Mouse (Mus musculus) heart, embryonic 11.5 days (tissue): Measurements from ENCODE around the gene D130043K22Rik. TPM values are rescaled to one million over a fixed set of nuclear protein-coding genes. Genes with fewer than 3 reads are reported as not detected.

Experiments used
- ATAC-seq: fragments of 200-750 bp; cut with Nextera tagmentation; replicated peaks from 2 replicates; pipeline ENCODE4 v1.8.0; 2017; ENCODE audit warnings: moderate library complexity; ENCODE audit not compliant: insufficient number of reproducible peaks, low FRiP score, low TSS enrichment
- H3K27ac ChIP-seq: fragments of 300-500 bp; sonication (generic); 2 replicates; pipeline ENCODE4 v1.5.1; 2014; ENCODE audit warnings: mild to moderate bottlenecking, low read depth, low read length
- H3K27me3 ChIP-seq: fragments of 300-500 bp; sonication (generic); 2 replicates; pipeline ENCODE4 v1.6.1; 2014; ENCODE audit warnings: mild to moderate bottlenecking, low read length, mixed read lengths; ENCODE audit not compliant: control insufficient read depth, insufficient read depth
- H3K36me3 ChIP-seq: fragments of 300-500 bp; sonication (generic); 2 replicates; pipeline ENCODE4 v1.6.1; 2014; ENCODE audit warnings: mild to moderate bottlenecking, low read length, moderate library complexity, mixed read lengths; ENCODE audit not compliant: control insufficient read depth, insufficient read depth
- H3K4me1 ChIP-seq: fragments of 300-500 bp; sonication (generic); 2 replicates; pipeline ENCODE4 v1.6.1; 2014; ENCODE audit warnings: low read length; ENCODE audit not compliant: control insufficient read depth, insufficient read depth
- H3K4me2 ChIP-seq: fragments of 300-500 bp; sonication (generic); 2 replicates; pipeline ENCODE4 v1.6.1; 2014; ENCODE audit warnings: mild to moderate bottlenecking, moderate library complexity
- H3K4me3 ChIP-seq: fragments of 300-500 bp; sonication (generic); 2 replicates; pipeline ENCODE4 v1.5.1; 2014; ENCODE audit warnings: low read depth, low read length
- H3K9ac ChIP-seq: fragments of 300-500 bp; sonication (generic); 2 replicates; pipeline ENCODE4 v1.6.1; 2014; ENCODE audit warnings: mild to moderate bottlenecking, low read depth, low read length, moderate library complexity
- H3K9me3 ChIP-seq: fragments of 300-500 bp; sonication (generic); replicated peaks from 2 replicates; pipeline ENCODE4 v1.6.1; 2016; ENCODE audit warnings: low read length; ENCODE audit not compliant: control insufficient read depth
- WGBS: fragments of 180-500 bp; shearing (Covaris S2); extraction: QIAGEN DNeasy Blood & Tissue Kit; methylation state at CpG from one replicate; pipeline ENCODE4 v1.1.7; 2014; ENCODE audit not compliant: insufficient replicate concordance; 5-methylcytosine and 5-hydroxymethylcytosine counted together
- polyA plus RNA-seq: library from polyadenylated mRNA; unstranded; fragments of >200 nt; fragmentation: Nextera tagmentation; extraction: Ambion mirVana; gene quantifications from 2 replicates; pipeline ENCODE4 v1.2.1, GENCODE M21; 2014

D130043K22Rik gene
- polyA plus RNA-seq, 1 experiment from 2014 or later: not detected

- Histone ChIP-seq H3K36me3 (no peaks in the 10 kb centered on the region; the same call in 1 of the 2 replicates), H3K9ac (no peak overlapping the region), H3K9me3 (no peaks in the 10 kb centered on the region), H3K27ac (no peak overlapping the region), H3K27me3 (no peaks in the 10 kb centered on the region), H3K4me2 (no peak overlapping the region), H3K4me1 (no peaks in the 10 kb centered on the region), H3K4me3 (no peak overlapping the region)
- no peak for ATAC-seq
- 89% methylated on average over 2 of the region's 2 CpGs for WGBS
These were observed 57.0 kb downstream of the D130043K22Rik start for GRCm38 (mm10) chr13:24901916-24902315.

GRCm38 (mm10) chr13:24903412-24903811, 58.5 kb downstream of the D130043K22Rik start:
- Histone ChIP-seq H3K27ac (no peak overlapping the region), H3K4me1 (no peaks in the 10 kb centered on the region), H3K9me3 (no peaks in the 10 kb centered on the region), H3K4me2 (no peak overlapping the region), H3K4me3 (no peak overlapping the region), H3K36me3 (no peaks in the 10 kb centered on the region; the same call in 1 of the 2 replicates), H3K9ac (no peak overlapping the region), H3K27me3 (no peaks in the 10 kb centered on the region)
- 42% methylated on average over 6 of the region's 6 CpGs for WGBS
- ATAC-seq: no peak

- ATAC-seq: no peak
- H3K9me3 ChIP-seq: no peaks in the 10 kb centered on the region
- 86% methylated on average over 12 of the region's 12 CpGs for WGBS
- H3K4me1 ChIP-seq: no peaks in the 10 kb centered on the region
- no peaks in the 10 kb centered on the region; the same call in 1 of the 2 replicates for H3K36me3 ChIP-seq
- H3K4me3 ChIP-seq: no peak overlapping the region
- H3K27ac ChIP-seq: no peak overlapping the region
- no peaks in the 10 kb centered on the region for H3K27me3 ChIP-seq
- no peak overlapping the region for H3K4me2 ChIP-seq
- no peak overlapping the region for H3K9ac ChIP-seq
These were observed 60.5 kb downstream of the D130043K22Rik start for GRCm38 (mm10) chr13:24905422-24905821.

GRCm38 (mm10) chr13:24906831-24907570, 62.1 kb downstream of the D130043K22Rik start:
- WGBS: 78% methylated on average over 11 of the region's 11 CpGs

GRCm38 (mm10) chr13:24909112-24909511, 64.2 kb downstream of the D130043K22Rik start:
- 83% methylated on average over 1 of the region's 1 CpGs for WGBS
- no peak for ATAC-seq
- no peak overlapping the region for H3K27ac ChIP-seq
- H3K9ac ChIP-seq: no peak overlapping the region
- no peaks in the 10 kb centered on the region for H3K9me3 ChIP-seq
- no peak overlapping the region for H3K4me3 ChIP-seq
- H3K27me3 ChIP-seq: no peaks in the 10 kb centered on the region
- H3K4me2 ChIP-seq: no peak overlapping the region
- H3K36me3 ChIP-seq: no peaks in the 10 kb centered on the region; the same call in none of the 2 replicates
- no peaks in the 10 kb centered on the region for H3K4me1 ChIP-seq

More at GRCm38 (mm10) chr13:24906831-24907570, 62.1 kb downstream of the D130043K22Rik start:
- Histone ChIP-seq H3K9ac (no peak overlapping the region), H3K9me3 (no peaks in the 10 kb centered on the region), H3K27me3 (no peaks in the 10 kb centered on the region), H3K27ac (no peak overlapping the region), H3K36me3 (no peaks in the 10 kb centered on the region; the same call in none of the 2 replicates), H3K4me2 (no peak overlapping the region), H3K4me3 (no peak overlapping the region), H3K4me1 (no peaks in the 10 kb centered on the region)
- no peak for ATAC-seq

- ATAC-seq: no peak
- no peaks in the 10 kb centered on the region; the same call in none of the 2 replicates for H3K36me3 ChIP-seq
- H3K9me3 ChIP-seq: no peaks in the 10 kb centered on the region
- no peak overlapping the region for H3K27ac ChIP-seq
- 87% methylated on average over 7 of the region's 7 CpGs for WGBS
- H3K9ac ChIP-seq: no peak overlapping the region
- no peaks in the 10 kb centered on the region for H3K27me3 ChIP-seq
- H3K4me2 ChIP-seq: no peak overlapping the region
- no peak overlapping the region for H3K4me3 ChIP-seq
- peaks cover 6% of the 10 kb centered on the region; the same call in 1 of the 2 replicates for H3K4me1 ChIP-seq
These were observed 68.6 kb downstream of the D130043K22Rik start for GRCm38 (mm10) chr13:24913576-24913975.

GRCm38 (mm10) chr13:24914915-24915314, 70.0 kb downstream of the D130043K22Rik start:
- WGBS: 66% methylated on average over 4 of the region's 4 CpGs
- Histone ChIP-seq H3K9me3 (no peaks in the 10 kb centered on the region), H3K9ac (no peak overlapping the region), H3K4me3 (no peak overlapping the region), H3K4me2 (no peak overlapping the region), H3K36me3 (no peaks in the 10 kb centered on the region; the same call in none of the 2 replicates), H3K27me3 (no peaks in the 10 kb centered on the region), H3K4me1 (peaks cover 6% of the 10 kb centered on the region; the same call in 1 of the 2 replicates), H3K27ac (no peak overlapping the region)
- ATAC-seq: no peak

GRCm38 (mm10) chr13:24915831-24916230, 70.9 kb downstream of the D130043K22Rik start:
- Histone ChIP-seq H3K4me2 (no peak overlapping the region), H3K4me3 (no peak overlapping the region), H3K4me1 (peaks cover 6% of the 10 kb centered on the region; the same call in 1 of the 2 replicates), H3K9me3 (no peaks in the 10 kb centered on the region), H3K27ac (no peak overlapping the region), H3K36me3 (no peaks in the 10 kb centered on the region; the same call in none of the 2 replicates), H3K27me3 (no peaks in the 10 kb centered on the region), H3K9ac (no peak overlapping the region)
- ATAC-seq: no peak
- WGBS: 64% methylated on average over 13 of the region's 13 CpGs
